Comparison of ENCODE assay signal across 26 mouse cellular contexts in the genomic region with DNA sequence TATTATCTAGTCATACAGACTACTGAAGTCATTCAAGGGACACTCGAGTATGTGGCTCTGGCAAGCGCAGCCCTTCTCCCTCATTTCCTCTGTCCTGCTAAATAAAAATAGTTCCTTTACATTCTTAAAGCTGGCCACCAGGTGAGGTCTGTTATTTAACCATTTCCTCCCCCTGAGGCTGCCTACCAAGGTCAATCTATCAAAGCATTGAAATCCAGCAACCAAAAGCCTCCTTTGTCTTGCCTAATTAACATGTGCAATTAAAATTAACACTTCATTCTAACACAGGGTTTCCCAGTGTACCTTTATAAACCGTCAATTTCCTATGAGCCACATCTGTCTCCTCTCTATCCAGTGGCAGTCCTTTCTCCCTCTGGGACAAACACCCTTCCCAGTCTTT.
DNase-seq lines count a peak whose midpoint lies in the region; ATAC-seq and TF ChIP-seq lines count a peak whose summit lies in the region.
"Had no signal": no experiment of that assay in that cellular context is flagged by ENCODE, and none has a peak within 500 bp of the region (broad histone marks: within the 10 kb centered on the region; RNA-seq: fewer than 3 reads in every experiment).

No protein-coding gene starts in this region.

- no peak overlapping the region for H3K4me2 ChIP-seq in hindbrain, embryonic 14.5 days (replicated peaks)
- H3K4me2 ChIP-seq: embryonic facial prominence, embryonic 13.5 days; embryonic facial prominence, embryonic 15.5 days; forebrain, embryonic 12.5 days had no signal

- DNase-seq in ES-E14 (ENCODE audit: low read depth, low spot score) = peak; percentile 49
- peak; percentile 7 for DNase-seq in WW6 (ENCODE audit: low read depth, low spot score)
- DNase-seq in layer of hippocampus, adult 11-12 months (ENCODE audit: low spot score) = no peak
- no peak for DNase-seq in hindbrain, embryonic 14.5 days (ENCODE audit: low spot score)
- no peak for DNase-seq in cerebellum, adult 9-11 months
- DNase-seq: adrenal gland, adult 8-10 months; adrenal gland, postnatal 14 days; adrenal gland, postnatal 36 days; B cell, adult 2 months; cerebellum, adult 11-12 months; cerebellum, adult 2 months; cerebellum, adult 9-10 months; cerebellum, postnatal 14 days; cerebellum, postnatal 36 days; embryo, embryonic 11 days had no signal

- no peaks in the 10 kb centered on the region; the same call in 1 of the 2 replicates for H3K9me3 ChIP-seq in ES-Bruce4 (replicated peaks; ENCODE audit: control insufficient read depth, insufficient read depth, low read length, poor library complexity, severe bottlenecking)
- no peaks in the 10 kb centered on the region for H3K9me3 ChIP-seq in ES-E14 (ENCODE audit: control insufficient read depth, insufficient read depth, low read depth, low read length)
- H3K9me3 ChIP-seq in hindbrain, embryonic 14.5 days (ENCODE audit: control insufficient read depth, low read length) = no peaks in the 10 kb centered on the region
- H3K9me3 ChIP-seq: embryonic facial prominence, embryonic 13.5 days; embryonic facial prominence, embryonic 15.5 days; forebrain, embryonic 10.5 days; forebrain, embryonic 12.5 days had no signal

- TF ChIP-seq POLR2A in ES-Bruce4 (IDR thresholded peaks at IDR 0.05; ENCODE audit: insufficient read depth, low read length) = no peak

- TF ChIP-seq CTCF in ES-Bruce4 (IDR thresholded peaks at IDR 0.05; ENCODE audit: low read depth, low read length) = no peak

- H3K27me3 ChIP-seq in ES-Bruce4 (ENCODE audit: control insufficient read depth, insufficient read depth, low read length, poor library complexity, severe bottlenecking) = no peaks in the 10 kb centered on the region
- no peaks in the 10 kb centered on the region for H3K27me3 ChIP-seq in hindbrain, embryonic 14.5 days (ENCODE audit: control insufficient read depth, insufficient read depth, low read length)
- H3K27me3 ChIP-seq: CH12.LX; embryonic facial prominence, embryonic 13.5 days; embryonic facial prominence, embryonic 15.5 days; forebrain, embryonic 12.5 days had no signal

- H3K9ac ChIP-seq in ES-Bruce4 (ENCODE audit: low read depth, poor library complexity, severe bottlenecking) (no peak overlapping the region), ES-E14 (ENCODE audit: insufficient read depth, low read depth, low read length, poor library complexity, severe bottlenecking) (no peak overlapping the region)
- H3K9ac ChIP-seq in hindbrain, embryonic 14.5 days = no peak overlapping the region
- H3K9ac ChIP-seq: embryonic facial prominence, embryonic 13.5 days; embryonic facial prominence, embryonic 15.5 days; forebrain, embryonic 12.5 days had no signal

- in situ Hi-C loops in ES-E14 (cut with MboI; ENCODE audit: low sequenced_read_pairs in 2 of 2, unreplicated experiment in 2 of 2) = no loop called here

- ATAC-seq in hindbrain, embryonic 14.5 days (ENCODE audit: low FRiP score) = no peak
- ATAC-seq: activated CD4-positive, CD25-positive, alpha-beta regulatory T cell, adult 4 months; CD4-positive, CD25-positive, alpha-beta regulatory T cell, adult 4 months; forebrain, embryonic 14.5 days; forebrain, embryonic 16.5 days had no signal

- H3K36me3 ChIP-seq in ES-Bruce4 (ENCODE audit: control insufficient read depth, insufficient read depth, low read length, poor library complexity, severe bottlenecking) (no peaks in the 10 kb centered on the region), ES-E14 (ENCODE audit: control insufficient read depth, insufficient read depth, low read length, poor library complexity, severe bottlenecking) (no peaks in the 10 kb centered on the region)
- no peaks in the 10 kb centered on the region for H3K36me3 ChIP-seq in hindbrain, embryonic 14.5 days (replicated peaks; ENCODE audit: control insufficient read depth, insufficient read depth)
- H3K36me3 ChIP-seq: embryonic facial prominence, embryonic 13.5 days; embryonic facial prominence, embryonic 15.5 days; forebrain, embryonic 10.5 days; forebrain, embryonic 12.5 days had no signal

- peaks cover 2% of the 10 kb centered on the region for H3K4me1 ChIP-seq in ES-Bruce4 (ENCODE audit: control insufficient read depth, insufficient read depth, low read length)
- H3K4me1 ChIP-seq in ES-E14 (ENCODE audit: control insufficient read depth in 2 of 2, insufficient read depth in 2 of 2, low read length in 2 of 2, poor library complexity in 1 of 2) = peaks cover 0 to 2% of the 10 kb centered on the region in 2 experiments; a peak in 2 of 4 replicates
- H3K4me1 ChIP-seq in hindbrain, embryonic 14.5 days (replicated peaks; ENCODE audit: control insufficient read depth, insufficient read depth, low read length) = no peaks in the 10 kb centered on the region; the same call in 1 of the 2 replicates
- H3K4me1 ChIP-seq: forebrain, embryonic 12.5 days had no signal

- H3K27ac ChIP-seq in ES-Bruce4 (ENCODE audit: insufficient read depth, low read length) (peak overlapping the region; percentile 48; the same call in 1 of the 2 replicates), ES-E14 (ENCODE audit: insufficient read depth, low read depth, low read length, poor library complexity, severe bottlenecking) (no peak overlapping the region; the same call in 1 of the 2 replicates)
- no peak overlapping the region for H3K27ac ChIP-seq in hindbrain, embryonic 14.5 days
- H3K27ac ChIP-seq: embryonic facial prominence, embryonic 13.5 days; embryonic facial prominence, embryonic 15.5 days; forebrain, embryonic 10.5 days; forebrain, embryonic 12.5 days had no signal

- no peak for TF ChIP-seq EP300 in ES-Bruce4 (IDR thresholded peaks at IDR 0.05; ENCODE audit: insufficient read depth, low read depth, low read length)

- WGBS in hindbrain, embryonic 14.5 days = 50% methylated on average over 3 of the region's 3 CpGs

- H3K4me3 ChIP-seq in ES-Bruce4 (ENCODE audit: low read depth, low read length) (no peak overlapping the region), ES-E14 (ENCODE audit: insufficient read depth in 1 of 2, low read depth in 1 of 2, low read length in 2 of 2, poor library complexity in 1 of 2, severe bottlenecking in 1 of 2) (no peak overlapping the region)
- no peak overlapping the region for H3K4me3 ChIP-seq in hindbrain, embryonic 14.5 days (replicated peaks; ENCODE audit: low read length)
- H3K4me3 ChIP-seq: embryonic facial prominence, embryonic 13.5 days; embryonic facial prominence, embryonic 15.5 days; erythroblast, embryonic 14.5 days; forebrain, embryonic 10.5 days; forebrain, embryonic 12.5 days had no signal

TF ChIP-seq in ES-E14, 5 proteins besides CTCF, POLR2A, EP300 and RAD21:
- TF ChIP-seq HCFC1 (IDR thresholded peaks at IDR 0.05; ENCODE audit: borderline replicate concordance, insufficient read depth, low read length) (no peak), CHD2 (IDR thresholded peaks at IDR 0.05; ENCODE audit: low read depth, low read length) (no peak), MAFK (IDR thresholded peaks at IDR 0.05; ENCODE audit: insufficient read depth, low read depth, low read length) (no peak), ZNF384 (IDR thresholded peaks at IDR 0.05; ENCODE audit: low read depth, low read length) (no peak), ZC3H11A (IDR thresholded peaks at IDR 0.05; ENCODE audit: borderline replicate concordance, low read depth, low read length) (no peak)

Comparison
In these comparisons a context has a peak if more than half of its experiments do, and no peak if none do; other contexts are left out.
1. DNase-seq: peak in ES-E14 (single experiment) and WW6 (single experiment); none in layer of hippocampus, adult 11-12 months (single experiment), hindbrain, embryonic 14.5 days (single experiment) and cerebellum, adult 9-11 months (single experiment).